Mouse (Mus musculus) kidney, postnatal 25 days (tissue): Measurements from ENCODE around the gene Dbn1.
"Not testable (repeated sequence)": the region's sequence is repeated elsewhere in the genome, so short reads cannot be mapped to it uniquely, and the experiment has no call there.

Experiments used
- DNase-seq, 2 experiments: peaks; one replicate each; pipeline ENCODE4 v3.0.0; 2021; ENCODE audit warnings: mixed read lengths in 2 of 2

Dbn1 gene

DNA sequence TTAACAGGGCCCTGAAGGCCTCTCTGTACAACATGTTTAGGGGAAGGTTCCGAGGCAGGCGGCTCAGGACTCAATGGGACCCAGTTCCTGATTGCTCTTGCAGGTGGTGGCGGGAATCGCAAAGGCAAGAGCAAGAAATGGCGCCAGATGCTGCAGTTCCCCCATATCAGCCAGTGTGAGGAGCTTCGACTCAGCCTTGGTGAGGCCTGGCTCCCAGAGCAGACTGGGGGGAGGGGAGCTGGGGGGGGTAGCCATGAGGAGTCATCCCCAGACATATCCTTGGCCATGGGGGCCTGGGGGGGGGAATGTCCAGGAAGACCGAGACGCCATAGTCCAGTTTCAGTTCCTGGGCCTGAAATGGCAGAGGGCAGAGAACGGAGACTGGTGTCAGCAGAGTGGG is 38.7 kb downstream of the Dbn1 start:
- no peak for DNase-seq

- no peak for DNase-seq
Observed at GRCm38 (mm10) chr13:55448131-55448530, 39.8 kb downstream of the Dbn1 start.

DNA sequence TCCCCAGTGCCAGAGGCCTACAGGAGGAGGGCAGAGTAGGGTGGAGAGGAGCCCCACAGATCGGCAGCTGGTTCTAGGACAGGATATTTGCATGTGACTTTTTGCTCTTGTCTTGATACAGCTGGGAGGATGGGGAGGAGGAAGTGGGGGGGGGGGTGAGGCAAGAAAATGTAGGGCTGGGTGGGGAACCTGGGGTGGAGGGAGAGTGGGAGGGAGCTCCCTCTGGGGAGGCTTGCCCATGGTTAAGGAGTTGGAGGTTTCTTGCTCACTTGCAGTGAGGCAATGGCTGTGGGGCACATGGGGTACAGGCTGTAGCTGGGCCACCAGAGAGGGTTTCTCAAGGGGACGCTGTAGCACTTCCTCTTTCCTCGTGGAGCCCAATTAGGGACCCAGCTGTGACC is 40.4 kb downstream of the Dbn1 start:
- no peak for DNase-seq

GRCm38 (mm10) chr13:55446483-55447105 is 41.3 kb downstream of the Dbn1 start:
- DNase-seq = no peak

DNA sequence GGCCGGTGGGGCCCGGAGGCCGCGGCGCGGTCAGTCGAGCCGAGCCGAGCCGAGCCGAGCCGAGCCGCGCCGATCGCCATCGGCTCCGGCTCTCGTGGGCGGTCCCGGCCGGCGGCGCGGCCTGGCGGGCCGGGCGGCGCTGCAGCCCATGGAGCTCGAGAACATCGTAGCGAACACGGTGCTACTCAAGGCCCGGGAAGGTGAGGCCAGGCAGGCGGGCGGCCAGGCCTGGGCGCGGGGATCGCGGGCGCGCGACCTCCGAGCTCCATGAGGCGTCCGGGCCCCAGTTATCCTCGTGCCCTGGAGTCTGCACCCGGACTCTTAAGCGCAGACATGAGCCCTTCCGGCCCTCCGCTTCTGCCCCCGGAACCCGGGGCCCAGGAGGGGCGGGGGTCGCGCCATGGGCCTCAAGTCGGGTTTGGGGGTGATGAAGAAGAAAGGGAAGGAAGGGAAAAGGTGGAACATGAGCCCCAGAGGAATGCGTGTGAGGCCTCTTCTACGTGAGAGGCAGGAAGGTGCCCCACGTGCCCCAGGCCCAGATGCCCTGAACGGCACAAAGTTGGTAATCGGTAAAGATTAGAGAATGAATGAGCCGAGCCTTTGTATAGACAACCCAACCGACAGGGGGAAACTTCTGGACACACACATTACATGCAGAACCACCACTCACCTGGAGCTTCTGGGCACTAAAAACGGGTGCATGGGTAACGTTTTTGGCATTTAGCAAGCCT is 42.4 kb downstream of the Dbn1 start:
- no peak for DNase-seq

- DNase-seq = peak; percentile 99 to 100
Observed at GRCm38 (mm10) chr13:55444937-55445315, 43.0 kb downstream of the Dbn1 start, which contains the start of gene Grk6. Gene Grk6 (plus strand): TSS chr13:55445072.

DNA sequence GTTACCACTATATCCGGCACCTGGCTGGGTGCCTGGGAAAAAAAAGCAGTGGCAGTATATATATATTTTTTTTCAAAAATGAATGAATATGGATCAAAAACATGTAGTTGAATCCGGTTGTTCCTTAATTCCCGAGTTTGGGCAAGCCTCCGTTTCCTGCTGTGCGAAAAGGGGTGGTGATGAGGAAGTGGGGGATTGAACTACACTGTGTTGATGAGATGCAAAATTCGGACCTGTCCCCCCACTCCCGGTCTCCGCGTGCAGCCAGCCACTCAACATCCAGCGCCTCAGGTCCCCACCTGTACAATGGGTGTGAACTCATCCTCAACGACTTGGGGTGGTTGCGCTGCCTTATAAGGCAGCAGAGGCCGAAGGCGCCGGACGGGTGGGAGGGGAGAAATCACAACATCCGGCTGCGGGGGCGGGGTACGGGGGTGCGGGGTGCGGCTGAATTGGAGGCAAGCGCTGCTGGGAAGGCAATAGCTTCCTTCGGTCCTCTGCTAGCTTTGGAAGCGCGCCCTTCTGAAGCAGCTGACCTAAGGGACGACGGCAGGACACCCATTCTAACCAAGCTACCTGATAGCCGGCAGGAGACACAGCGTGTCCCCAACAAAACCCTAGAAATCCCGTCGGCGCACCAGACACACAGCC is 43.5 kb downstream of the Dbn1 start:
- peak in 1 of 2 experiments; percentile 93 for DNase-seq

DNA sequence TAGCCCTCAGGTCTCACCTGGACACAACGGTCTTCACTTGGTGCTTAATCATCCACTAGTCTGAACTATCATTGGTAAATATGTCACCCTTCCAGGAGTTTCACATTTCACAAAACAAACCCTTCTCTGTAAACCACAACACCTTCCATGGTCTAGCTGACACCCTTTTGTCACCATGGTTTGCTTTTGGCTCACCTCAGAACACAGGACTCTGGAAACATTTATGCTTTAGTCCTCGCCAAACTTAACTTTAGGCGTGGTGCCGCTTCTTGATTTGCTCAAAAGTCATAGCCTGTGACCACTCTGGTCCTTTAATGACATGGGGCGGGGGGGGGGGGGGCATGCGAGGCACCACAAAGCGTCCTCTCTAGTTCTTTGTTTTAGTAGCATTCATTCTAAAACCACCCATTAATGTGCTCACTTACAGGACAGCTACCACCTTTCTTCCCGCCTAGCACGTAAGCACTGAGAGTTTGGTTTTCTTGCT is 44.1 kb downstream of the Dbn1 start:
- no peak for DNase-seq

DNA sequence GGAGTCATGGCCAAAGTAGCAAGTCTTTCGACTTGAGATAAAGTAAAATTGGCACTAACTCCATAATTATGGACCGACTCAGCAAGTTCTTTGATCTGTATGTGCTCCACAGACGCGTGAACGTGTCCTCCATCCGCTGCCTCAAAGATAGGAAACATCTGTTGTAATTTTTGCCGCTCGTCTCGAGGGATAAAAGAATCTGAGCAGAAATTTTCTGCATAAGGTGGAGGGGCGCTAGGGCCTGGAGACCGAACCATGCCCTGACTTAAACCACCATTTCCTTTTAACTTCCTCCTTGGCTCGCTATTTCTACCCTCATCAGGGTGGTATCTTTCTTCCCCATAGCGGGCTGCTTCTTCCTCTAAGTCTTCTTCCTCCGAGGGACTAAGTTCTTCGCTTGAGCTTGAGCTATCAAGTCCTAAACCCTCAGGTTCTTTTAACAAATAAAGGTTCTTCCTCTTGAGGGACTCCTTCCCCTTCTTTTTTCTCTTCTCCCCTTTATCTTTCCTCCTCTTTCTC is 50.7 kb downstream of the Dbn1 start:
- not testable (repeated sequence) for DNase-seq

DNA sequence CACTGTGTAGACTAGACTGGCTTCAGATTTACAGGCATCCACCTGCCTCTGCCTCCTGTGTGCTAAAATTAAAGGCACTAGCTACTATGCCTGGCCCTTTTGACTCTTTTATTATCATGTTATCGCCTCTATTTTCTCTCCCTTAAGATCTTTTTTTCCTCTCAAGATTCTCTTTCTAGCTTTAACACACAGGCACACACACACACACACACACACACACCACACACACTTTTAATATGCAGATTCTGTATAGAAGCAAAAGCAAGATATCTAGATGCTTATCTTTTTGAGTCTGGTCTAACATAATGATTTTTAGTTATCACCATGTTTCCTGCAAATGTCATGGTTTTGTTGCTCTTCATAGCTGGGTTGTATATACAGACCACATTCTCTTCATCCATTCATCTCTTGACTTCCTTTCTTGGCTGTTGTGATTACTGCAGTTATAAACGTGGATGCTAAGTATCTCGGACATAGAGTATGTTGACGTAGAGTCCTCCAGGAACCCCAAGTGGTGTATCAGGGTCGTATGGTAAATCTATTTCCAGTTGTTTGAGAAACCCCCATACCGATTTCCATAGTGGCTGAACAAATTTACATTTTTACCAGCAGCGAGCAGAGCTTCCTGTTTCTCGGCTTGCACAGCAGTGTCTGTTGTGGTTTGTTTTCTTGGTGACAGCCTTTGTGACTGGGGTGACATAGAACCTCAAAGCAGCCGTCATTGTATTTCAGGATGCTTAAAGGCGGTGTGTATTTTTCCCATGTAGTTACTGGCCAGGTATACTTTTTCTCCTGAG is 55.8 kb downstream of the Dbn1 start:
- no peak for DNase-seq

DNA sequence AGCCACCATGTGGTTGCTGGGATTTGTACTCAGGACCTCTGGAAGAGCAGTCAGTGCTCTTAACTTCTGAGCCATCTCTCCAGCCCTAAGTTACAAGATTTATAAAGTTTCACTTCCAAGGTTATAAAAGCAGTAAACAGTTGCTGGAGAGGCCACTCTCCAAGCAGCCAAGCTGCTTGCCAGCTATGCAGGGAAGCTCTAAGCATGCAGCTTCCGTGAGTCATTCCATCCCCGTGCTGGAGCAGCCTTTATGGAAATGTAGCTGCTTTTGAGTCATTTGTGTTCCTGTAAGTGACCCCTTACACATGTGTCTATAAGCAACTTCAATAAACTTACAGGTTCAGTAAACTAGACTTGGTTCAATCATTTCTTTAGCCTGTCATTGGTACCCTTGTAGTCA is 57.3 kb downstream of the Dbn1 start:
- DNase-seq = no peak

GRCm38 (mm10) chr13:55429226-55429888 is 58.6 kb downstream of the Dbn1 start:
- DNase-seq = peak; percentile 76 to 89

DNA sequence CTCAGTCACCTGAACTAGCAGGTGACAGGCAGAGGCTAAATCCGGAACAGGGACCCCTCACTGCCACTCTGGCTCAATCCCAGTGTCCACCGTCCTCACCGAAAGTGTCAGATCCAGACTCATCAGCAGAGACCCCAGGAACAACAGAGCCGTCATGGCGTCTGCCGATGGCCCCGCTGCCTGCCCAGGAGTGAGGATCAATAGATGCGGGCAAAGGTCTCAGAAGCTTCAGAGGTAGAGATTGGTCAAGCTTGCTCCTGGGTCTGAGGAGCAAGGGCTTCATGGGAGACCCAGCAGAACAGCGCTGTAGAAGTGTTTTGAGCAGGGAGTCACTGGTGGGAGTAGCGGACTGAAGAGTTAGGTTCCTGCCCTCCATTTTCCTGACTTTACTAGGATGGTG is 61.3 kb downstream of the Dbn1 start, which contains the start of gene F12:
Gene F12, minus strand, starts transcription at position 181 of the 400 bp plus-strand sequence.
- no peak for DNase-seq
